Mouse (Mus musculus): ENCODE data around the gene Vmn2r21. TPM values are rescaled to one million over a fixed set of nuclear protein-coding genes. Genes with fewer than 3 reads are reported as not detected.
"Not testable (repeated sequence)": the region's sequence is repeated elsewhere in the genome, so short reads cannot be mapped to it uniquely, and the experiment has no call there.

Gene Vmn2r21
- total RNA-seq (2021) = not detected
- long read RNA-seq, experiment 1 = 0 reads
- long read RNA-seq, experiment 2 = 0 reads

GRCm38 (mm10) chr6:123533306-123533705 lies at the start of gene Vmn2r21:
Gene Vmn2r21, minus strand, starts transcription at chr6:123533406.
- DNase-seq; intact Hi-C loops (cut with DNase I): not testable (repeated sequence)

- intact Hi-C loops (cut with DNase I); DNase-seq: not testable (repeated sequence)
Measured at GRCm38 (mm10) chr6:123574698-123575097, 41.5 kb upstream of the Vmn2r21 start.

- intact Hi-C loops (cut with DNase I); DNase-seq: not testable (repeated sequence)
Measured at GRCm38 (mm10) chr6:123539755-123540154, 6.5 kb upstream of the Vmn2r21 start.

- DNase-seq; intact Hi-C loops (cut with DNase I): not testable (repeated sequence)
Measured at GRCm38 (mm10) chr6:123522263-123523011, 10.8 kb downstream of the Vmn2r21 start.

GRCm38 (mm10) chr6:123473045-123473444 lies 60.2 kb downstream of the Vmn2r21 start:
- DNase-seq; intact Hi-C loops (cut with DNase I): not testable (repeated sequence)

GRCm38 (mm10) chr6:123472458-123472987 lies 60.7 kb downstream of the Vmn2r21 start:
- not testable (repeated sequence) for DNase-seq

GRCm38 (mm10) chr6:123468651-123469050 lies 64.6 kb downstream of the Vmn2r21 start:
- intact Hi-C loops (cut with DNase I); DNase-seq: not testable (repeated sequence)

More at GRCm38 (mm10) chr6:123472458-123472987, 60.7 kb downstream of the Vmn2r21 start:
- intact Hi-C loops (cut with DNase I) = not testable (repeated sequence)

Other genes starting within 250 kb of the Vmn2r21 start
- not detected for gene Clec4e, start 243.5 kb downstream of the Vmn2r21 start, total RNA-seq (2021)
- not detected for gene Vmn2r19, start 225.1 kb downstream of the Vmn2r21 start, total RNA-seq (2021)
- gene Vmn2r20, start 115.3 kb downstream of the Vmn2r21 start, total RNA-seq (2021) = not detected
- not detected for gene Vmn2r22, start 117.3 kb upstream of the Vmn2r21 start, total RNA-seq (2021)
- gene Vmn2r23, start 169.3 kb upstream of the Vmn2r21 start, total RNA-seq (2021) = not detected
- not detected for gene Vmn2r24, start 245.5 kb upstream of the Vmn2r21 start, total RNA-seq (2021)

Data from gastrocnemius, postnatal 36 days (tissue).